Mouse (Mus musculus) heart, postnatal 4 days (tissue): ENCODE results near the gene 4930402F06Rik. TPM values are rescaled to one million over a fixed set of nuclear protein-coding genes. Genes with fewer than 3 reads are reported as not detected.
A peak's percentile ranks its signal among the peaks of the same experiment; 100 is the strongest.

Source experiments
- DNase-seq: peaks from one replicate; pipeline ENCODE4 v3.0.0; 2021
- total RNA-seq, 2 experiments: library from RNA; stranded (reverse); gene quantifications; 2 replicates each; pipeline ENCODE4 v1.2.3; 2021

4930402F06Rik gene
- total RNA-seq, 2 experiments from 2014 or later, result not detected

DNA sequence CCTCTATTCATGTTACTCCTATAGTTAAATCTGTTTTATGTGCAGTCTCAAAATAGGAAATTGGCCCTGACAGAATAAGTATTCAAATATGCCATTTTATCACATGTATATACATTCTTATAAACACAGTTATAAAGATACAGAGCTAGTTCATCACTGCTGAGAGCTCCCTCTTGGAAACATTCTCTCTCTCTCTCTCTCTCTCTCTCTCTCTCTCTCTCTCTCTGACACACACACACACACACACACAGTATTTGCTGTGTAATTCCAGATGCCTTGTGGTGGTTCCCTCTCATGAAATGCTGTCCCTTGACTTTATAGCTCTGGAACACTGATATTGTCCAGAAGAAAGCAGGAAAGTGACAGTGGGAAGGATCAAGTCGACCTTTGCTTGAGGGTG, 58.9 kb downstream of the 4930402F06Rik start:
- DNase-seq, result no peak

GRCm38 (mm10) chr2:35337419-35337818, 59.6 kb downstream of the 4930402F06Rik start:
- no peak for DNase-seq

- peak; percentile 100 for DNase-seq
Measured at GRCm38 (mm10) chr2:35336388-35337280, 60.3 kb downstream of the 4930402F06Rik start, which contains the start of gene Stom. TSS of gene Stom (minus strand) at chr2:35336976.

DNA sequence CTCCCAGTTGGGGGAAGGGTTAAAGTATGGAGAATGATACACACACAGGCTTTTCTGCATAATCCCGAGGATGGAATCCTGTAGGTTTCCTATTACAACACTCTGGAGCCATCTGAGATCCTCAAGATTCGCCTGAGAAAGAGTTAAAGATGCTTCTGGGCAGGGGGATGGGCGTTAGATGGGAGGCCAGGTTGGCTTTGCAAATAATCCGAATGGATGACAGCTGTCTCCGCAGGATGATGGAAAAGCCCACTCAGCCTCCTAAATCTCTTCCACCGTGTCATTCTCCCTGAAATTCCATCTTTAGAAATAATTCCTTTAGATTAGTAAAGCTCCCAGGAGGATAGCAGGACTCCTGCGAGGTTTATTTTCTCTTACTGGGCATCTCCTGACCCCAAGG, 61.4 kb downstream of the 4930402F06Rik start:
- no peak for DNase-seq

DNA sequence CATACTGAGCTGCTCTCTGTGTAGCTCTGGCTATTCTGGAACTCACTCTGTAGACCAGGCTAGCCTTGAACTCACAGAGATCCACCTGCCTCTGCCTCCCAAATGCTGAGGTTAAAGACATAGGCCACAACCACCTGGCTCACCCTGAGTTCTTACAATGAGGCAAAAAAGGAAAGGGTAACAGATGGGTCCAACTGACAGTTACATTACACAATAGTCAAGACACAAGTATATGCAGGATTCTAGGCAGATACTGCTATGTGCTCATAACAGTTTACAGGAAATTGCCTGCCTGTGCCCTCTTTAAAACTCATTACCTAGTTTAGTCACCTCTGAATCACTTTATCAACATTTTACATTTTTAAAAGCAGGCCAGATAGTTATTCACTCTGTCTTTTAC, 63.3 kb downstream of the 4930402F06Rik start:
- no peak for DNase-seq

- DNase-seq, result no peak
Measured at GRCm38 (mm10) chr2:35331205-35331604, 65.8 kb downstream of the 4930402F06Rik start.

DNA sequence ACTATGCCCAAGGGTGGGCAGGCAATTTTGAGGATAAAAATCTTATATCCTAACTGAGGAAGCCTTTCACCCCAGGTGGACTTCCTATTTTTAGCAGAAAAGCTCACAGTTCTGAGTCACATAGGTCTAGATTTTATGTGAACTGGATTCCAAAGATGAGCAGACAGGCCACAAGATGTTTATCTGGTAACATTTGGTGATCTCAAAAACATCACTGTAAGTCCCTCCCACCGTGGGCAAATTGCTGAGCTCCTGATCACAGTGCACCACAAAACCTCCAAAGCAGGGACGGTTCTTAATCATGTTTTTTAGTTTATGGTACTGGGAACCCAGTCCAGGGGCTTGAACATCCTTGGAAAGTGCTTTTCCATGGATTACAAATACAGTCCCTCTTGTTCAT, 67.9 kb downstream of the 4930402F06Rik start:
- no peak for DNase-seq

DNA sequence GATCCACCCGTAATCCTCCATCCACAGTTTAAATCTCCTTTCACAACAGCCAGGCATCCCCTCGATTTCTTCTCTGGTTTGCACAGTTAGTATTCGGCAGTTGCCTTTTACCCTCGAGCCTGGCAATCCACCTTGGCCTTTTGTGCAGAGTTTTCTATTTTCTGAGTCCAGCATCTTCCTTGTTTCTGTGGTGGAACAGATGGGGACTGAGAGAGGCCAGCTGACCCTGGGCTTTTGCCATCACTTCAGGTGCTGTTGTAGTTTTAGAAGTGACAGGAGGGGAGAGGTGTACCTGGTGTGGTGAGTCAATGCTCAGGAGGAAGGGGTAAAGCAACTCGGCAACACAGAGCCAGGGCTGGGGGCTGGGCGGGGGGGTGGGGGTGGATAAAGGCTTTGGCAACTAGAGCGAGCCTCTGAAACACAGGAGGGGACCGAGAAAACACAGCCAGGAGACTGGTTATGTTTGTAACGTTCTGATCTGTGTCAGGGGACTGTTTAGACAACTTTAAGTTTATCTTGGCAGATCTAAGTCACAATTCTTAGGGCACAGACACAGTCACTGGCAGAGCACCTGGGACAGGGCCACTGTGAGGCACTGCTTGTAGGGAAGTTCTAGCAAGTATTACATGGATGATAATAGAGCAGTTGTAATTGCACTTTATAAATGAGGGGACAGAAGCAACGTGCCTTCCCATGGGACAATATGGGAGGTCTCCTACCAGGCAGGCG, 68.7 kb downstream of the 4930402F06Rik start:
- no peak for DNase-seq

DNA sequence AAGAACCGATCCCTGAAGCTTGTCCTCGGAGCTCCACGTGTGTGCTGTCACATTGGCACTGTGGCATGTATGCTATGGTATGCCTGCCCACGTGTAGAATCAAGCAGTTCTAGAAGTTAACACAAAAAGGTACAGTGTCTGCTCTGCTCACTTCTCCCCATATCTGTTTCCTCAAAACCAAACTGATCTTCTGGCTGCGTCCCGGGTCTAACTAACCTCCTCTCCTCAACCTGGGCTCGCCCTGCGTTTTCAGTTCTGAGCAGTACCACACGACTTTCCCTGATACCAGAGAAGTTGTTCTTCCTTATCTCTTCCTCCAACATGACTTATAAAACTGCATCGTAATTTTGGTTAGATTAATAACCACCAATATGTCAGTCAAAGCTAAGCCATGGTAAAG, 69.4 kb downstream of the 4930402F06Rik start:
- no peak for DNase-seq

- DNase-seq, result no peak
Measured at GRCm38 (mm10) chr2:35326931-35327330, 70.0 kb downstream of the 4930402F06Rik start.

GRCm38 (mm10) chr2:35325930-35326329, 71.0 kb downstream of the 4930402F06Rik start:
- no peak for DNase-seq

Other genes with a start within 250 kb of the 4930402F06Rik start
- gene Rab14, start 196.1 kb downstream of the 4930402F06Rik start, total RNA-seq, result 100 to 1,000 TPM; 154 to 165 TPM
- gene Gsn, start 140.8 kb downstream of the 4930402F06Rik start, total RNA-seq, result 100 to 1,000 TPM; 164 to 171 TPM
- gene Stom, start 60.2 kb downstream of the 4930402F06Rik start, total RNA-seq, result 10 to 100 TPM; 48.1 to 52.2 TPM
- not detected for gene 4930568D16Rik, start 29.4 kb downstream of the 4930402F06Rik start, total RNA-seq
- 10 to 100 TPM; 21.5 to 22.3 TPM for gene Ggta1, start 66.1 kb upstream of the 4930402F06Rik start, total RNA-seq
- 10 to 100 TPM; 54.6 to 55.2 TPM for gene Dab2ip, start 161.1 kb upstream of the 4930402F06Rik start, total RNA-seq